Mouse (Mus musculus) CH12.LX (cell line): ENCODE results near the gene Arfgap3. TPM values are rescaled to one million over a fixed set of nuclear protein-coding genes. Genes with fewer than 3 reads are reported as not detected.

ENCODE experiments used
- DNase-seq: peaks from one replicate; pipeline ENCODE4 v3.0.0-alpha.2; 2013; ENCODE audit errors: extremely low read depth
- H3K27ac ChIP-seq: 2 replicates; pipeline ENCODE4 v1.5.1; 2012; ENCODE audit warnings: low read depth, mild to moderate bottlenecking, control low read depth, moderate library complexity; ENCODE audit not compliant: insufficient read depth
- H3K27me3 ChIP-seq: replicated peaks from 2 replicates; pipeline ENCODE3; 2012; ENCODE audit warnings: inconsistent platforms
- H3K36me3 ChIP-seq, 2 experiments: replicated peaks in 1 of 2; 2 replicates each; pipeline versions ENCODE3 to v1.6.1; 2012; ENCODE audit warnings: inconsistent platforms in 1 of 2, low read length in 1 of 2, mild to moderate bottlenecking in 1 of 2, mixed read lengths in 1 of 2, moderate library complexity in 1 of 2; ENCODE audit not compliant: control insufficient read depth in 1 of 2, insufficient read depth in 1 of 2
- H3K4me1 ChIP-seq, 2 experiments: 2 replicates each; pipeline ENCODE4 v1.6.1; 2012; ENCODE audit warnings: inconsistent platforms in 1 of 2, moderate library complexity in 1 of 2; ENCODE audit not compliant: insufficient read depth in 2 of 2, control insufficient read depth in 1 of 2
- H3K4me2 ChIP-seq: 2 replicates; pipeline ENCODE4 v1.6.1; 2012; ENCODE audit warnings: low read depth, mild to moderate bottlenecking, control low read depth; ENCODE audit not compliant: poor library complexity, insufficient read depth, severe bottlenecking
- H3K4me3 ChIP-seq, 3 experiments: fragments of 150-350 bp in 1 of 3; sonication (generic) in 1 of 3; replicated peaks in 1 of 3; 2 replicates each; pipeline versions ENCODE3 to v1.5.1; 2011 to 2012; ENCODE audit warnings: low read depth in 2 of 3, low read length in 2 of 3, mild to moderate bottlenecking in 2 of 3, moderate library complexity in 2 of 3, control low read depth in 1 of 3, improper control_type of control experiment in 1 of 3, inconsistent platforms in 1 of 3, mixed read lengths in 1 of 3; ENCODE audit not compliant: poor library complexity in 1 of 3
- H3K79me2 ChIP-seq: replicated peaks from 2 replicates; pipeline ENCODE4 v1.6.1; 2012; ENCODE audit warnings: mild to moderate bottlenecking, moderate library complexity; ENCODE audit not compliant: control insufficient read depth, poor library complexity, insufficient read depth, severe bottlenecking; ENCODE audit errors: extremely low read depth
- H3K9ac ChIP-seq: 2 replicates; pipeline ENCODE4 v1.6.1; 2012; ENCODE audit warnings: low read depth, mild to moderate bottlenecking, control low read depth, moderate library complexity; ENCODE audit not compliant: insufficient read depth
- H3K9me3 ChIP-seq: replicated peaks from 2 replicates; pipeline ENCODE3; 2012; ENCODE audit warnings: low read length, inconsistent platforms, mixed read lengths
- CHD2 ChIP-seq: IDR thresholded peaks from 2 replicates; pipeline ENCODE4 v1.6.1; 2011; ENCODE audit warnings: low read length, improper control_type of control experiment
- CTCF ChIP-seq, 2 experiments: IDR thresholded peaks in 1 of 2; conservative IDR thresholded peaks in 1 of 2; 2 replicates each; pipeline ENCODE4 v1.5.1; 2011 to 2012; ENCODE audit warnings: low read depth in 2 of 2, low read length in 2 of 2, improper control_type of control experiment in 1 of 2, inconsistent platforms in 1 of 2, mild to moderate bottlenecking in 1 of 2, moderate library complexity in 1 of 2
- E2F4 ChIP-seq: IDR thresholded peaks from 2 replicates; pipeline ENCODE4 v1.6.1; 2011; ENCODE audit warnings: low read depth, low read length, improper control_type of control experiment; ENCODE audit not compliant: insufficient replicate concordance
- ELF1 ChIP-seq: IDR thresholded peaks from 2 replicates; pipeline ENCODE4 v1.6.1; 2014; ENCODE audit warnings: low read depth, mild to moderate bottlenecking, inconsistent platforms, low read length, improper control_type of control experiment
- ETS1 ChIP-seq: conservative IDR thresholded peaks from 2 replicates; pipeline ENCODE4 v1.6.1; 2012; ENCODE audit warnings: low read depth, mild to moderate bottlenecking, inconsistent platforms, low read length, improper control_type of control experiment, moderate library complexity
- HCFC1 ChIP-seq: IDR thresholded peaks from 2 replicates; pipeline ENCODE4 v1.6.1; 2012; ENCODE audit warnings: low read depth, mild to moderate bottlenecking, inconsistent platforms, low read length, improper control_type of control experiment
- IRF4 ChIP-seq: IDR thresholded peaks from 2 replicates; pipeline ENCODE4 v1.6.1; 2014; ENCODE audit warnings: low read depth, mild to moderate bottlenecking, inconsistent platforms, low read length, improper control_type of control experiment
- JUN ChIP-seq: IDR thresholded peaks from 2 replicates; pipeline ENCODE4 v1.6.1; 2011; ENCODE audit warnings: low read depth, mild to moderate bottlenecking, low read length, improper control_type of control experiment, moderate library complexity; ENCODE audit not compliant: insufficient read depth
- KAT2A ChIP-seq: IDR thresholded peaks from 2 replicates; pipeline ENCODE4 v1.6.1; 2012; ENCODE audit warnings: low read length, improper control_type of control experiment, inconsistent platforms; ENCODE audit not compliant: insufficient replicate concordance
- MAFK ChIP-seq: IDR thresholded peaks from 2 replicates; pipeline ENCODE4 v1.6.1; 2011; ENCODE audit warnings: low read length, improper control_type of control experiment; ENCODE audit not compliant: insufficient replicate concordance
- MEF2A ChIP-seq: IDR thresholded peaks from 2 replicates; pipeline ENCODE4 v1.6.1; 2014; ENCODE audit warnings: low read depth, mild to moderate bottlenecking, inconsistent platforms, low read length, improper control_type of control experiment, borderline replicate concordance
- MYC ChIP-seq: IDR thresholded peaks from 2 replicates; pipeline ENCODE4 v1.6.1; 2011; ENCODE audit warnings: low read depth, mild to moderate bottlenecking, improper control_type of control experiment, low read length
- NELFE ChIP-seq: IDR thresholded peaks from 2 replicates; pipeline ENCODE4 v1.6.1; 2011; ENCODE audit warnings: low read depth, low read length, improper control_type of control experiment
- POLR2A ChIP-seq: IDR thresholded peaks from 2 replicates; pipeline ENCODE4 v1.6.1; 2011; ENCODE audit warnings: low read depth, mild to moderate bottlenecking, improper control_type of control experiment, low read length
- POLR2AphosphoS2 ChIP-seq: IDR thresholded peaks from 2 replicates; pipeline ENCODE4 v1.6.1; 2011; ENCODE audit warnings: low read depth, low read length, improper control_type of control experiment
- SMC3 ChIP-seq: IDR thresholded peaks from 2 replicates; pipeline ENCODE4 v1.6.1; 2011; ENCODE audit warnings: low read depth, low read length, improper control_type of control experiment
- TBP ChIP-seq: conservative IDR thresholded peaks from 2 replicates; pipeline ENCODE4 v1.6.1; 2011; ENCODE audit warnings: low read depth, low read length, improper control_type of control experiment
- USF2 ChIP-seq: conservative IDR thresholded peaks from 2 replicates; pipeline ENCODE4 v1.6.1; 2011; ENCODE audit warnings: low read depth, low read length, improper control_type of control experiment
- ZMIZ1 ChIP-seq: IDR thresholded peaks from 2 replicates; pipeline ENCODE4 v1.6.1; 2012; ENCODE audit warnings: low read depth, mild to moderate bottlenecking, inconsistent platforms, low read length, improper control_type of control experiment
- dilution Hi-C: fragments of 300-500 bp; cut with MboI; formaldehyde crosslinking; loops from 2 replicates; pipeline ENCODE4 v1.14.3; 2020; ENCODE audit warnings: low sequenced_read_pairs; ENCODE audit not compliant: extremely low pct_unique_long_range_greater_than_20kb, extremely low pct_ligation_motif_present
- in situ Hi-C: fragments of 300-500 bp; cut with MboI; formaldehyde crosslinking; loops from 3 replicates; pipeline ENCODE4 v1.14.3; 2019; ENCODE audit warnings: low sequenced_read_pairs, low pct_ligation_motif_present, low pct_unique_long_range_greater_than_20kb, mixed read lengths
- polyA plus RNA-seq: library from polyadenylated mRNA; unstranded; fragments of >175 nt; gene quantifications from 2 replicates; pipeline ENCODE4 v1.2.1, GENCODE M21; 2012; ENCODE audit warnings: low read depth; ENCODE audit not compliant: insufficient read length
- total RNA-seq, 2 experiments: library from RNA; depleted of rRNA; stranded (reverse); fragments of 300-350 nt in 1 of 2; fragments of >200 nt in 1 of 2; gene quantifications; 2 replicates each; pipeline ENCODE4 v1.2.3; 2012 to 2014

Gene Arfgap3
- total and polyA plus RNA-seq, 3 experiments = 11.0 to 21.7 (median 20.3) TPM

GRCm38 (mm10) chr15:83345898-83346529 is 4.0 kb downstream of the Arfgap3 start:
- H3K4me3 ChIP-seq = no peak overlapping the region
- H3K9me3 ChIP-seq = no peaks in the 10 kb centered on the region
- no peak overlapping the region for H3K4me2 ChIP-seq
- in situ Hi-C loops = no loop called here
- H3K9ac ChIP-seq = no peak overlapping the region
- no peaks in the 10 kb centered on the region for H3K79me2 ChIP-seq
- no peak for TF ChIP-seq MEF2A
- TF ChIP-seq KAT2A = no peak
- TF ChIP-seq TBP = no peak
- no peak for TF ChIP-seq POLR2A
- TF ChIP-seq ZMIZ1 = no peak
- no peak for TF ChIP-seq ELF1
- no peak for TF ChIP-seq CTCF (conservative IDR thresholded peaks at IDR 0.05 in 1 of 2, IDR thresholded peaks at IDR 0.05 in 1 of 2; ENCODE audit: low read depth in 2 of 2, low read length in 2 of 2)
- no peak for TF ChIP-seq USF2
- TF ChIP-seq POLR2AphosphoS2 = no peak
- no peak overlapping the region for H3K27ac ChIP-seq
- H3K36me3 ChIP-seq = peaks cover 6 to 34% of the 10 kb centered on the region in 2 experiments
- dilution Hi-C loops = no loop called here
- H3K27me3 ChIP-seq = peaks cover 1% of the 10 kb centered on the region
- no peak for DNase-seq
- H3K4me1 ChIP-seq = peaks cover 3 to 23% of the 10 kb centered on the region in 2 experiments

- in situ Hi-C loops = no loop called here
- Histone ChIP-seq H3K4me1 (peaks cover 0 to 16% of the 10 kb centered on the region in 2 experiments; a peak in 3 of 4 replicates), H3K9ac (no peak overlapping the region), H3K4me2 (no peak overlapping the region)
- TF ChIP-seq HCFC1 = no peak
- no peak for TF ChIP-seq MEF2A
- TF ChIP-seq MAFK = no peak
- no peak for TF ChIP-seq IRF4
- no peak for TF ChIP-seq ZMIZ1
- TF ChIP-seq NELFE = no peak
- TF ChIP-seq JUN = no peak
- no peak for TF ChIP-seq CHD2
- TF ChIP-seq TBP = no peak
- TF ChIP-seq ELF1 = no peak
- no peak for TF ChIP-seq SMC3
- no peak for TF ChIP-seq MYC
- no peak for TF ChIP-seq E2F4
- TF ChIP-seq ETS1 = no peak
- TF ChIP-seq, all 38 proteins: peak for 0
- Histone ChIP-seq H3K79me2 (no peaks in the 10 kb centered on the region), H3K27me3 (no peaks in the 10 kb centered on the region), H3K36me3 (peaks cover 6 to 40% of the 10 kb centered on the region in 2 experiments), H3K4me3 (no peak overlapping the region), H3K9me3 (no peaks in the 10 kb centered on the region), H3K27ac (no peak overlapping the region)
- dilution Hi-C loops = no loop called here
- no peak for DNase-seq
Measured at GRCm38 (mm10) chr15:83344956-83345355, 5.1 kb downstream of the Arfgap3 start.
